Mouse (Mus musculus) neutrophil, adult 5-6 weeks (primary cell): ENCODE results near the gene Tbx6. TPM values are rescaled to one million over a fixed set of nuclear protein-coding genes. Genes with fewer than 3 reads are reported as not detected.
"Not testable (repeated sequence)": the region's sequence is repeated elsewhere in the genome, so short reads cannot be mapped to it uniquely, and the experiment has no call there.

Experiments used
- ATAC-seq: fragments of 151-379, 151-347 bp; 2 replicates; pipeline ENCODE4 v1.8.0; 2017; ENCODE audit warnings: mild to moderate bottlenecking, moderate TSS enrichment; ENCODE audit not compliant: insufficient number of reproducible peaks, poor library complexity, low FRiP score, severe bottlenecking; ENCODE audit errors: extremely low read depth
- total RNA-seq: library from RNA; stranded (forward); fragments of 200-1000 nt; gene quantifications from 2 replicates; pipeline ENCODE4 v1.2.3, GENCODE M21; 2017

The Tbx6 gene
- total RNA-seq, 1 experiment from 2014 or later, result 14.4 TPM

- no peak for ATAC-seq
These were observed 18.7 kb upstream of the Tbx6 start for GRCm38 (mm10) chr7:126762471-126763008.

GRCm38 (mm10) chr7:126765540-126765939 is 15.7 kb upstream of the Tbx6 start:
- no peak for ATAC-seq

- ATAC-seq, result no peak
These were observed 15.1 kb upstream of the Tbx6 start, which contains the start of gene Gdpd3 for GRCm38 (mm10) chr7:126766201-126766600. Gdpd3 (plus strand) TSS chr7:126766334.

- ATAC-seq, result no peak
These were observed 14.3 kb upstream of the Tbx6 start for GRCm38 (mm10) chr7:126767001-126767400.

- ATAC-seq, result peak; percentile 73
These were observed 10.5 kb upstream of the Tbx6 start for GRCm38 (mm10) chr7:126770784-126771183.

- ATAC-seq, result no peak
These were observed 7.9 kb upstream of the Tbx6 start for GRCm38 (mm10) chr7:126773351-126773750.

- no peak for ATAC-seq
These were observed 6.8 kb upstream of the Tbx6 start for GRCm38 (mm10) chr7:126774463-126774862.

GRCm38 (mm10) chr7:126775185-126775977 is 5.9 kb upstream of the Tbx6 start:
- ATAC-seq, result no peak

- no peak for ATAC-seq
These were observed 5.4 kb upstream of the Tbx6 start for GRCm38 (mm10) chr7:126775978-126776234.

GRCm38 (mm10) chr7:126776598-126777057 is 4.7 kb upstream of the Tbx6 start, which contains the start of gene Ypel3:
Ypel3 (plus strand) TSS chr7:126776955.
- ATAC-seq, result peak; percentile 90

- no peak for ATAC-seq
These were observed 3.8 kb upstream of the Tbx6 start for GRCm38 (mm10) chr7:126777476-126777875.

- ATAC-seq, result no peak
These were observed 3.1 kb upstream of the Tbx6 start for GRCm38 (mm10) chr7:126778147-126778546.

- not testable (repeated sequence) for ATAC-seq
These were observed 2.2 kb upstream of the Tbx6 start for GRCm38 (mm10) chr7:126779101-126779500.

GRCm38 (mm10) chr7:126779983-126780970 is 1.0 kb upstream of the Tbx6 start:
- ATAC-seq, result peak; percentile 35

GRCm38 (mm10) chr7:126781661-126782370 is 533 bp downstream of the Tbx6 start:
- ATAC-seq, result no peak

GRCm38 (mm10) chr7:126782693-126783092 is 1.4 kb downstream of the Tbx6 start:
- no peak for ATAC-seq

- ATAC-seq, result no peak
These were observed 3.2 kb downstream of the Tbx6 start for GRCm38 (mm10) chr7:126784469-126784868.

- no peak for ATAC-seq
These were observed 3.8 kb downstream of the Tbx6 start for GRCm38 (mm10) chr7:126785056-126785455.

GRCm38 (mm10) chr7:126786142-126786541 is 4.9 kb downstream of the Tbx6 start:
- no peak for ATAC-seq
